Mouse (Mus musculus) gonadal fat pad, adult 2 months (tissue): ENCODE data around the gene 1700029I15Rik. TPM values are rescaled to one million over a fixed set of nuclear protein-coding genes. Genes with fewer than 3 reads are reported as not detected.
A peak's percentile ranks its signal among the peaks of the same experiment; 100 is the strongest.

Experiments used
- DNase-seq: peaks from one replicate; pipeline ENCODE4 v3.0.0-alpha.2; 2012; ENCODE audit warnings: low read depth
- polyA plus RNA-seq: library from polyadenylated mRNA; depleted of rRNA; stranded (reverse); fragments of >200 nt; gene quantifications from 2 replicates; pipeline ENCODE4 v1.2.3, GENCODE M21; 2012; rRNA removed

The 1700029I15Rik gene
- polyA plus RNA-seq: 6.0 and 7.5 TPM in 2 replicates

DNA sequence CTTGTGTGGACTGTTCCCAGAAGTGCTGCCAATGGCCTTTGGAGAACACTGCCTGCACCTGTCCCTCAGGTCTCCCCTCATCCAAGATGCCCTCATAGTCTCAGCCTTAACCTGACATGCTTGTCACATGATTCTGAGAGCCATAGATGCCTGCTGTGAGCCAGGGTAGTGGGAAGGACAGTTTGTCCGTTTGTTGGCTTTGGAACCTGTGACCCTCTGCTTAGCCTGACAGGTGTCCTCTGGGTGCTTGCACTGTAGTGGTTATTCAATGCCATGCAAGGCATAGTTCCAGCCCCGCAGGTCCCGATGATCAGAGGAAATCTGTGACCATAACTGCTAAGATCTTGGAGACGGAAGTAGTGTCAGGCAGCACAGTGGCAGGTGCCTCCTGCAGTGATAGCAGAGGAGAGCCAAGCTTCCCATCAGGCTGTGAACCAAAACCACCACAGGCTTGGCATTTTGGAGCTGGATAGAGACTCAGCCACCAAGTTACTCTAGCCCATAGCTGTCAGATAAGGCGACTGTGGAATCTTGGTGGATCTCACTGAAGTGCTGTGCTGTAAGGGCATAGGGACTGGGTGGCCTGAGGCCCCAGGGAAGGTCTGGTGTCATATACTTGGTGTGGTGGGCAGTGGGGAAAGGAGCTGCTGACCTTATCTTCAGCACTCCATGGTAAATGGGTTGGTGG is at the start of gene 1700029I15Rik:
Gene 1700029I15Rik (plus strand): TSS at position 638 of the 688 bp plus-strand sequence.
- no peak for DNase-seq

DNA sequence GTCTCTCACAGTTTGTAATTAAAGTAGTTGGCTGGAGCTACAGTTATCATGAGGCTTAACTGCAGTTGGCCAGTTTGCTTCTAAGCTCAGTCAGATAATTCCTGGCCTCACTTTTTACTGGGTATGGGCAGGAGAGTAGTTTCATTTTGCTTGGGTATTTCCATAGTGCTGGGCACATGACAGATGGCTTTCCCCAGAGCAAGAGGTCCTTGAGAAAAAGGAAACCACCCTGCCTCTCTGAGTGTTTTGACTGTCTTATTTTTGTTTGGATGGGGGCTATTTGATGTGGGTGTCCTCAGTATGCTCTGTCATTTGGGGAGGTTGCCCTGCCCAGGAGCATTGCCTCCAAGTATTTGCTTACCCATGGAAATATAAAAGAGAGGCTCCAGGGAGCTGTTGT is 39.9 kb upstream of the 1700029I15Rik start:
- no peak for DNase-seq

- no peak for DNase-seq
These were observed 35.1 kb upstream of the 1700029I15Rik start for GRCm38 (mm10) chr2:92347191-92347590.

- no peak for DNase-seq
These were observed 32.5 kb upstream of the 1700029I15Rik start for GRCm38 (mm10) chr2:92349589-92350425.

GRCm38 (mm10) chr2:92350686-92351085 is 31.7 kb upstream of the 1700029I15Rik start:
- DNase-seq: no peak

GRCm38 (mm10) chr2:92353402-92353801 is 28.9 kb upstream of the 1700029I15Rik start:
- no peak for DNase-seq

GRCm38 (mm10) chr2:92354224-92354623 is 28.1 kb upstream of the 1700029I15Rik start:
- no peak for DNase-seq

GRCm38 (mm10) chr2:92359301-92359700 is 23.0 kb upstream of the 1700029I15Rik start:
- no peak for DNase-seq

DNA sequence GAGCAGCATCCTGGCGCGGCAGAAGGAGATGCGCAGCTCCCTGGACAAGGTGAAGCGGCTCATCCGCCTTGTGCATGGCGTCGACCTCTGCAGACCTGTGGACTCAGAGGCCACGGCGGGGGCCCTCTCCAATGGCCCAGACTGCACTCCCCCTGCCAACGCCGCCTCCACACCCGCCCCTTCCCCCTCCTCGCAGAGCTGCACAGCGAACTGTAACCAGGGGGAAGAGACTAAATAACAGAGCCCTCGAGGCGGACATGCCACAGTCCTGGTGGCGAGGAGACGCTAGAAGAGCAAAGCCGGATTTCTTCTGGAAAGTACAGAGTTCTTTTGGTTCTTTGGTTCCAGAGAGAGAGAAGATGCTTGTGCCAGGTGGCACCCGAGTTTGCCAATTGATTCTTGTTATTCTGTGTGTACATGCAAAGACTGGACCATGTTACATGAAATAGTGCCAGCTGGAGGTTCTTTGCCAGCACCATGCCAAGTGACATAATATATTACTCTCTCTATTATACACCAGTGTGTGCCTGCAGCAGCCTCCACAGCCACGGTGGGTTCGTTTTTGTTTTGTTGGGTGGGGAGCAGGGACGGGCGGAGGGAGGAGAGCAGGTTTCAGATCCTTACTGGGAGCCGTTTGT is 22.0 kb upstream of the 1700029I15Rik start:
- no peak for DNase-seq

DNA sequence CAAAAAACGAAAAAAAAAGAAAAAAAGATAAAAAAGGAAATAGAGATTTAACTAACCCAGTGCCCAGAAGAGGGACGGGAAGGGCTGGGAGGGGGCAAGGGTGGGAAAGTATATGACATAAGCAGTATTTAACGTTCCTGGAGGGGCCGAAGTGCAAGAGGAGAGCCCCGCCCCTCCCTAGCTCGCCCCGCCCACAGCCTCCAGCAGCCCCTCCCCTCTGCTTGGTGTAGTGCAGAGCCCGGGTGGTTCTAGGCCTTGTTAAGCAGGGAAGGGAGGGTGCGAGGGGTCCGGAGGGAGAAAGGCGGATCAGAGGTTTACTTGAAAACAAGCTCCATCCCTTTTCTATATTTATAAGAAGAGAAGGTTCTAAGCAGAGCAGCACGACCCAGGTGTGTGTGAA is 21.4 kb upstream of the 1700029I15Rik start:
- DNase-seq: no peak

DNA sequence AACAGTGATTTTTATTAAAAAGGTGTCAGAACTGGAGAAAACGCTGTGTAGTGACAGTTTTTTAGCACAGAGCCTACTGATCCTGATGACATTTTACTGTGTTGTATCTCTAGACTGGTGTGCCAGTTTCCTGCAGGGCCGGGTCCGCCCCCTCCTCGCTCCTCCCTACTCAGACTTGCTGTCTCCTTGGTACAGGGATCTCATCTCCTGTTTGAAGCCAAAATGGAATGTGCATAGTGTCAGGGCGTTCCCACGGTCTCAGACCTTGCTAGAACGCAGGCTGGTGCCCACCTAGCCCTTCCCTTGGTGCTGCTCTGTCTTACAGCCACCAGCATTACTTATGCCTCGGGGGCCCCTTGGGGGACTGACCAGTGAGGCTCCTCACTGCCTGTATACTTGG is 20.5 kb upstream of the 1700029I15Rik start:
- no peak for DNase-seq

DNA sequence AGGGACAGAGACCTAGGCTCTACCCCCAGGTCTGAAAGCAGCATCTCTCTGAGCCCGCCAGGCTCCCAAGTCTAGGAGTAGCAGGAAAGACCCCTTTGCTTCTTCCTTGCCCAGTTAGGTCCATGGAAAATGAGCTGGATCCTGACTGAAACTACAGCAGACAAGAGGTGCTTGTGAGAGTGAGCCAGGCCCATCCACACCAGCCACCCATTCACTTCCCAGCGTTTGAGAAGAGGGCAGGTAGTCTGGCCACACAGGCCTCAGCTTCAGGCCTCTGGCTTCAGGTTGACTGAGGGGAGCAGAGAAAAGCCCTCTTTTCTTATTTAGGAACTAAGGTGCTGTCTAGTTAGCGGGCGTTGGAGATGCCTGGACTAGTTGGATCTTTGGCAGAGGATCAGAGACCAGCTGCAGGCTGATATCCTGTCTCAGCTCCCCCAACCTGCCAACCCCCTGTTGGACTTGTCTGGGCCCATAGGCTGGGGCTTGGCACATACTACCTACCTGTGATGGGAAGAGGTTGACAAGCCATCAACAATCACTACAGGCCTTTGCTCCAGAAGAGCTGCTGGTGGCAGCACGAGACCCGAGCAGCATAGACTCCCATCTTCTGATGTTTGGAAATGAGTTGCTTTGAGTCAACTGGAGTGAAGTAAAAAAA is 19.6 kb upstream of the 1700029I15Rik start:
- DNase-seq: no peak

DNA sequence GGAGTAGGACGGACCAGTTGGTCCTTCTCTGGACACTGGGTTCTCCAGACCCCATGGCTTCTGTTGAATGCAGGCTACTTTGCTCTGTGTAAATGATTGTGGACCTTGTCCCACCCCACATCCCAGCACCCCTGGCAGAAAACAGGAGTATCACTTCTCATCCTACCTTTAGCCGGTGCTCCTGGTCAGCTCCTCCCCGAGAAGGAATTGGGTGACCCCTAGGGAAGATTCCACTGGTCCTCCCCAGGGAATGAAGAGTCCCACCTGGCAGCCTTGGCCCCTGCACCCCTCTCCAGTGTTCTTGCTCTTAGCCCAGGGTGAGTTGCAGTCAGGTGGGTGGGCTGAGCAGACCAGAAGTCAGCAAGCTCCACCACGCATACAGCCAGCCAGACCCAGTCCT is 18.3 kb upstream of the 1700029I15Rik start:
- no peak for DNase-seq

- DNase-seq: no peak
These were observed 16.8 kb upstream of the 1700029I15Rik start for GRCm38 (mm10) chr2:92365568-92365967.

GRCm38 (mm10) chr2:92367383-92368029 is 14.8 kb upstream of the 1700029I15Rik start:
- no peak for DNase-seq

- no peak for DNase-seq
These were observed 12.0 kb upstream of the 1700029I15Rik start for GRCm38 (mm10) chr2:92370375-92370774.

DNA sequence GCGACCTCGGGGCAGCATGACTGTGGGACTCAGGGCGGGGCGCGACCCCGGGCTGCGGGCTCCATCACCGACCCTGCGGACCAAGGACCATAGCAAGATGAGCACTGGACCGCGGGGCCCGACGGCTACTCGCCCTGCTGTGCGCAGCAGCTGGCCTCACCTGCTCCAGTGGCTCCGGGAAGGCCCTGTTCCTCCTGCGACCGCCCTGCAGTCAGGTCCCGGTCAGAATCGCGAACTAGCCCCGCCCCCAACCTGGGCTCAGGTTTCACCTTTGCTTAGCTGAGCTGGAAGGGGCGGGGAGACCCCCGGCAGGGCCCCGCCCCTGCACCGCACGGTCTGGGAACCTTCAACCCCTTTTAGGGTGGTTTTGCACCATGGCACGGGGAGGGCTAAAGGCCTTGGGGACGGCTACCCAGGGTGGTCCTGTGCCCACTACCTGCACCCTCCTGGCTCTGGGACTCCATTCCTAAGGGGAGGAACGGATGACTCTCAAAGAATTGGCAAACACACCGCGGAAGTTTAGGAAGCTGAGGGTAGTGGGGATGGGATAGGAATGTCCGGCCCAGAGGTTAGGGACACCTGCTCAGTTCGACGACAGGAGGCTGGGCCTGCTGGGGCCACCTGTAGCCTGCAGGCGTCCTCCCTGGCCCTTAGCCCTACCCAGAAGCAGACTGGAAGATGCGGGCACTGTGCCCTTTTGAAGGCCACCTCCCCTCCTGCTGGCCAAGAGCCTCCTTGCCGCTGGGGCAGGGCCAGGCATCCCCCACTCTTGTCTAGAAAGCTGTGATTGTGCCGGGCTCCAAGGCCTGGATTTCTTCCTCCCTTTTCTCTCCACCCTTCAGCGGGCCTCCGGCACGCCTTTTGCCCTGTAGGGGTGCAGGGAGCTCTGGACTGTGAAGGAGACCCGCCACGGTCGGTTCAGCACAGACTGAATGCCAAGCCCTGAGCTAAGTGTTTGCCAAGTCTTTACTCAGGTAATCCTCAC is 11.2 kb upstream of the 1700029I15Rik start:
- no peak for DNase-seq

DNA sequence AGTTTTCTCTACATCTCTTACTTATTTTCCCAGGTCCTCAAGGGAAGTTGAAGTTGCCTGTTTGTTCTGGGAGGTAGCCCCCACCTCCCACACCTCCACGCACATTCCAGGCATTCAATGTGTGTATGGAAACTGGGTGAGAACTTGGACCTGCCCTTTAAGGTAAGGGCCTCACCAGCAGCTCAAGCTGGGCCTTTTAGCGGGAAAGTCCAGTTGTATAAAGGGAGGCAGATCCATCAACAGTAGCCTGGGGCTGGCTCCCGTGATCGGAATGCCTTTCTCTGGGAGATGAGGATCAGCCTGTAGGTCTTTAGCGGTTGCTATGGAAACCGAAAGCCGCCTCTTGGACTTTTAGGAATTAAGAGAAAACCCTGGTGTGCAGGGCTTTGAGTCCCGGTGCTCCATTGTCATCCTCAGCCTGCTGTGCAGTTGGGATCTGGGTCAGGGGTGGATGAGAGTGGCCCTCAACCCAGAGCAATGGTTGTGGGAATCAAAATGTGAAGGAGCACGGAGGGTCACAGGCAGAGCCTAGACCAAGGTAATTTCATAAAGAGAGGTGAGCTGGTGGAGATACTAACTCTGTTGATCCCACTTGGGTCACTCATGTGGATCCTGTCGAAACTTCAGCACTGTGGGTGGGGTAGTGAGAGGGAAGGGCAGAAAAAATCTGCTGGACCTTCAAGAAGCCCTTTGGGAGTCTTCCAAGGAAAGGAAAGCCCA is 10.2 kb upstream of the 1700029I15Rik start:
- DNase-seq: no peak

DNA sequence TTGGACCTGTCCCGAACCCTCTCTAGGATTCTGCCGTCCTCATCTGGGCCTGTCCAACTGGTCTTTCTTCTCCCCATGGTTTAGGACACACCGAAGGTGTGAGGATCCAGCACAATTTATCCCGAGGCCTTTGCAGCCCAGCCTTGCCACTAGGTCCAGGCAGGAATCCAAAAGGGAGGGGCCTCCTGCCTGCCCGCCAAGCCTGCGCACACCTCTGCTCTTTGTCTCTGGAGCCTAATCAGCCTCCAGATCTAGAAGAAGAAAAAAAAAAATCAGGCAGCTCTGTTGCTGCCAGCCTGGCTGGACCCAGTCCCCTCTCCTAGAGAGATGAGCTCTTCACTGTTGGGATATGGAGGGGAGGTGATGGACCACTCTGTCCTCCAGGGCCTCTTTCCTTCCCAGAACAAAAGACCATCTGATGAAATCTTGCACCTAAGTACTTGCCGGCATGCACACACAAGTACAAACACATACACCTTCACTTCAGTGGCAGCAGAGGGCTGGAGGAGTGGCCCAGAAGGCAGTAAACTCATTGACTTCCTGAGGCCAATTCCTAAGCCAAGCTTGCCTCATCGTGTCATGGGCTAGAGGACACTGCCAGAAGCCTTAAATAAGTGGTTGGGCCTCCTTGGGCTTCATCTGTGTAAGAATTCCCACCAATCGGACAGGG is 9.4 kb upstream of the 1700029I15Rik start:
- peak; percentile 98 for DNase-seq
